Mouse (Mus musculus) liver, embryonic 14.5 days (tissue): ENCODE measurements around the gene Mip.

Experiments
- CTCF ChIP-seq: IDR thresholded peaks from 2 replicates; pipeline ENCODE4 v1.5.1; 2016; ENCODE audit warnings: antibody characterized with exemption, low read depth, control low read depth
- EP300 ChIP-seq: IDR thresholded peaks from 2 replicates; pipeline ENCODE4 v1.6.1; 2016; ENCODE audit warnings: antibody characterized with exemption, low read depth

GRCm38 (mm10) chr10:128221533-128222286 is 3.9 kb upstream of the Mip start:
- peak; percentile 24; the same call in 1 of the 2 replicates for TF ChIP-seq CTCF
- no peak for TF ChIP-seq EP300
